Mouse (Mus musculus): ENCODE measurements at regions not wholly inside any gene's neighbourhood (a gene's known extent, or its start where the extent isn't known, plus 50 kb on each side); places are given as distances from the start of the nearest gene placed in this dataset.

DNA sequence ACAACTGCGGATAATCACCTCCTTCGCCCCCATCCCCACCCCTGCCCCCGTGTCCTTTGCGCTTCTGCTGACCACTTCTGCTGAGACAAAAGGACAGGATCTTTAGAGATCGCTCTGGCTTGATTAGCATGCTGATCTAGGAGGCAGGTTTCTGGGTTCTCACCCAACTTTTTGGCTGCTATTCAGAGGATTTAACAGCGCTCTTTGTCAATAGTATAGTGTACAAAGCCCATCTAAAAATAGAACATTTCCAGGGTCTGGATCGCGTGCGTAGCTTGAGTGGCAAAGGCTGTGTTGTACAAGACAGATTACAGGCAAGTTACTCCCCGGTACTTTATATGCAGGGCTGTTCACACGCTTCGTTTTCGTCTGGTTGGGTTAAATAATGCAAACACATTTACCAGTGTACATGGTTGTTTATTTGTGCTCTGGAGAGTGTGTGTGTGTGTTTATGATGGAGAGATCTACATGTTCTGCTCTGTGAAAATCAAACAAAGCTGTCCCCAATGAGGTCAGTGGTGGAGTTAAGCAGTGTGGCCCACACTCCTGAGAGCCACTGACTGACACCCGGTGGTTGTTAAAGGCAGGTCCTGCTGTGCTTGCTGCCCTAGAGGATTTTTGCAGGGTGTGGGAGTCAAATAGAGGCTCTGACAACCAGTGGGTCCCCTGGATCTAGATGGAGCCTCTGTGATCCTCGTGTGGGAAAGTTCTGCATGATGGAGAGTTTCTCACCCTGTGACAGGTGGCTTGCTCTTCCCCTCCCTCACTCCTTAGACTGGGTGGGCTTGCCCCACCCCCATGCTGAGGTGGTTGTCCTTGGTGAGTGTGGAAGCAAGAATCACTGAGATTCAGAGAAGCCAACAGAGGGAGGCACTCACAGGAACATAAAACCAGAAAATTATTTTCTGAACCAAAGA lies 146.5 kb upstream of the Jade1 start:
- TF ChIP-seq CTCF (IDR thresholded peaks at IDR 0.05; ENCODE audit: borderline replicate concordance, extremely low read depth, insufficient read depth, insufficient read length) (peak; percentile 6; the same call in 1 of the 2 replicates), POLR2A (IDR thresholded peaks at IDR 0.05; ENCODE audit: borderline replicate concordance, extremely low read depth, insufficient read depth, insufficient read length, poor library complexity, severe bottlenecking) (no peak)
- peak; percentile 91 for DNase-seq (ENCODE audit: low read depth)

DNA sequence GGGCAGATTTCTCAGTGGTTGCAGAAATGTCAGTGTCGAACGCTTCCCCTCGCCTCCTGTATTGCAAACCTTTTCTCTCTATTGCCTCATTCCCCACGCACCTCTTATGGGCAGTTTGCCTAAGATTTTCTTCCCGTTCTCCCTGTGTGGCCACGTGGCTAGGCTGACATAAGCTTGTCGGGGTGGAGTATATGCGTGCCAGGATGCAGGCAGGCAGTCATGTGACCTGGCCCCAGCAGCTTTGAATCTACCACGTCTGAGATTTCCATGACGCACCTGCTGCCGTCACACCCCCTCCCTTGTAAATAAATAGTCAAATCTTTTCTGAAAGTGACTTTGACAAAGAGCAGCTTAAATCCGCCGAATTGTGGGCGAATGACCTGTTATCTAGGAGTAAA lies 147.1 kb upstream of the Jade1 start:
- DNase-seq (ENCODE audit: low read depth), result peak; percentile 95
- TF ChIP-seq POLR2A (IDR thresholded peaks at IDR 0.05; ENCODE audit: borderline replicate concordance, extremely low read depth, insufficient read depth, insufficient read length, poor library complexity, severe bottlenecking) (0 out of 2 replicates have a peak, but pooled peaks have one; percentile 10), CTCF (IDR thresholded peaks at IDR 0.05; ENCODE audit: borderline replicate concordance, extremely low read depth, insufficient read depth, insufficient read length) (no peak)

DNA sequence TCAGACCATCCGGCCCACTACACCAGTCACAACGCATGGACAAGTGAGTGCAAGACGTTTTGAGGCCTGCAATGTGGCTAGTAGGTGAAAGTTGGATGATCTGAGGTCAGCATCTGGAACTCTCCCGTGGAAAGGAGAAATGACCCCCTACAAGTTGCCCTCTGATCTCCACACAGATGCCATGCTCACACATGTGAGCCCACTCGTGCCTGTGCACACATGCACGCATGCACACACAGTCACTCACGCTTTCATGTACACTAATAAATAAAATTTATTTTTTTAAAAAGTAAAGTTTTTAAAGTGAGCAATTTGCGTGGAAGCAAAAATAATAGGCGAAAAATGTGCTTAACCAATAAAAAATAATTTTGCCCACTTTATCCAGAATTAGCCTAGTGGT lies 147.5 kb upstream of the Jade1 start:
- TF ChIP-seq POLR2A (IDR thresholded peaks at IDR 0.05; ENCODE audit: borderline replicate concordance, extremely low read depth, insufficient read depth, insufficient read length, poor library complexity, severe bottlenecking) (no peak), CTCF (IDR thresholded peaks at IDR 0.05; ENCODE audit: borderline replicate concordance, extremely low read depth, insufficient read depth, insufficient read length) (no peak)
- DNase-seq (ENCODE audit: low read depth), result no peak

DNA sequence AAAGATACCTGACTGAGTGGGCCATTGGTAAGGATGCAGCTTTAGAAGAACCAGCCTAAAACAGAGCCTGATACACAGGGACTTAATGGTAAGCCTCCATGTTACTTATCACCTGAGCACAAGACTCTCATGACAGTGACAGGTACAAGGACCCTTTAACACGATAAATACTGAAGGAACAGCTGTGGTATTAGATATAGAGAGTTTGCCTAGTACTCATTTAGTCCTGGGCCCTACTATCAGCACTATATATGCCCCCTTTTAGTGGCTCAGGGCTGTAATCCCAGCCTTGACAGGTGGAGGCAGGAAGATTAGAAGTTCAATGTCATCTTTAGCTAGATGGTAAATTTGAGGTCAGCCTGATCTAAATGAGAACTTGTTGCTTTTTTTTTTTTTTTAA lies 148.0 kb upstream of the Jade1 start:
- no peak for DNase-seq (ENCODE audit: low read depth)
- TF ChIP-seq CTCF (IDR thresholded peaks at IDR 0.05; ENCODE audit: borderline replicate concordance, extremely low read depth, insufficient read depth, insufficient read length) (no peak), POLR2A (IDR thresholded peaks at IDR 0.05; ENCODE audit: borderline replicate concordance, extremely low read depth, insufficient read depth, insufficient read length, poor library complexity, severe bottlenecking) (no peak)

DNA sequence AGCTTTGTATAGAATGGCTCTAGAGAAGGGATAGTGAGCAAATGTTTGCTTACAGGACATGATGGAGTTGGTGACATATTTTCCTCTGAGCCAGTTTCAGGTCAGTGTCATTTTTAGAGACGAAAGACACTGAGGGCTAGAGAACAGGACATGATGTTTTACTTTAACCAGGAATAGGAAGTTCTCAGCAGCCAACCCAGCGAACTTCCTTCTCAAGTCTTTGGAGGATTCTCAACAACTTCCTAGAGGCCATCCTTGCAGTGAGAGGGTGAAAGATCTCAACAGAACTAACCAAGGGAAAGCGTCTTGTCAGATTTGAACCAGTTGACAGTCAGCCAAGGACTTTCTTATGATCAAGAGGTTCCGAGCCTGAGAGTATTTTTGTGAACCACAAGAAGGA lies 153.7 kb upstream of the Jade1 start:
- no peak for TF ChIP-seq POLR2A (IDR thresholded peaks at IDR 0.05; ENCODE audit: borderline replicate concordance, extremely low read depth, insufficient read depth, insufficient read length, poor library complexity, severe bottlenecking)
- TF ChIP-seq CTCF (IDR thresholded peaks at IDR 0.05; ENCODE audit: borderline replicate concordance, extremely low read depth, insufficient read depth, insufficient read length), result no peak

DNA sequence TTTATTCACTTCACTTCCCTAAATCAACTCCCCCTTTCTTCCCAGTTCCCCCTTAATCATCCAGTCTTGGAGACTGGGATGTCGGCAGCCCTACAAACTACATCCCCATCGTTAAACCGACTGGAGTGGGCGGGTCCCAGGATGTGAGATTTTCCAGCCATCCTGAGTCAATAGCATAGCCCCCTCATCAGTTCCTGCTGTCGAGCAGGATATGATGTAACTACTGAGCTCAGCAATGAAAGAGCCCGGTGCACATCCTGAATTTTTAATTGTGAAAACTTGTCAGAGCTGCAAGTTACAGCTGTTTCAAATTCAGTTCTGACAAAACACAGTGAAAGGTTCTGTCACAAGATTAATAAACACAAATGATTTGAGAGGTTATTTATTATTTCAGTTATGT lies 165.7 kb upstream of the Jade1 start:
- no peak for DNase-seq (ENCODE audit: low read depth)
- TF ChIP-seq POLR2A (IDR thresholded peaks at IDR 0.05; ENCODE audit: borderline replicate concordance, extremely low read depth, insufficient read depth, insufficient read length, poor library complexity, severe bottlenecking), result no peak

More for the DNA sequence above, 153.7 kb upstream of the Jade1 start:
- DNase-seq (ENCODE audit: low read depth), result no peak

DNA sequence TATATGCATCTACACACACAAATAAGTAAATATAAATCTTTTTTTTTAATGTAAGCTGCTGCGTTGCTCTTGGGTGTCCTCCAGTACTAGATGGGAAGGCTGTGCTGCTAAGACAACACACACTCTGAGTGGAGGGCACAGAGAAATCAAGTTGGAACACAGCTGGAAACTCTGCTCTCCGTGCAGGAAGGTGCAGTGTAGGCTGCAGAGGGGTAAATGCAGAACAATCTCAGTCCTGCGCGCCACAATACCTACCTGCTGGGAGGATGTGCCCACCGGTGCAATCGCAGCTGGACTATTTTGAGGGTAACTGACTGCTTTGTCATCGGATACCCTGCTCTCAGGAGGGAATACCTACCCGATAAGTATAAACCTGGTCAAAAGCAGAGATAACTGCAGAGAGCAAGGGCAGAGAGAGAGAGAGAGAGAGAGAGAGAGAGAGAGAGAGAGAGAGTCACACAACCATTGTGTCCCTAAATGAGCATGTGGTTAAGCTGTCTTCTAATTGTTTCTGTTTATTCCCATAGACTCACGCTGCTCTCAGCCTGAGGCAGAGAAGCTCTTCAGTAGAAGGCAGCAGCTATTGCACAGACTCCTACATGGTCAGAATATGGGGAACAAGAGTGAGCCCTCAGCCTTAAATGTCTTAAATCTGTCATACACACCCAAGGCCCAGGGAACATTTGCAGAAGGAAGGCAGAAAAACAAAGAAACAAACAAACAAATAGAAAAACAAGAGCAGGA lies 167.9 kb upstream of the Jade1 start:
- no peak for TF ChIP-seq POLR2A (IDR thresholded peaks at IDR 0.05; ENCODE audit: borderline replicate concordance, extremely low read depth, insufficient read depth, insufficient read length, poor library complexity, severe bottlenecking)
- no peak for TF ChIP-seq CTCF (IDR thresholded peaks at IDR 0.05; ENCODE audit: borderline replicate concordance, extremely low read depth, insufficient read depth, insufficient read length)
- no peak for DNase-seq (ENCODE audit: low read depth)

DNA sequence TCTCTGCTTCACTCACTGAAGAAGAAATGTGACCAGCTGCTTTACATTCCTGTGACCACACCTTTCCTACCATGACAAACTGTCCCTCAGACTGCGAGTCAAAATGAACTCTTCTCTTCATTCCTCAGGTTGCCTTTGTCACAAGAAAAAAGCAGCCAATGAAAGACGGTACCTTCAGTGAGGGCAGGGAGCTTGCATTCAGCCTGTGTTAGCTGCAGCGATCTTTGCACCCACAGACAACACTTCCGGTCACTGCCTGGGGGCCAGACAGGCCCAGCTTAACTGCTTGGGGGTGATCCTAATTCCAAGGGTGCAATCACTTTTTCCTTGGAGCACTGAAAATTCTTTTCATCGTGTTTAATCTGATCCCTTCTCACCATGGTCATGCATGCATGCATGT lies 169.2 kb upstream of the Jade1 start:
- DNase-seq (ENCODE audit: low read depth), result no peak
- no peak for TF ChIP-seq CTCF (IDR thresholded peaks at IDR 0.05; ENCODE audit: borderline replicate concordance, extremely low read depth, insufficient read depth, insufficient read length)
- no peak for TF ChIP-seq POLR2A (IDR thresholded peaks at IDR 0.05; ENCODE audit: borderline replicate concordance, extremely low read depth, insufficient read depth, insufficient read length, poor library complexity, severe bottlenecking)

DNA sequence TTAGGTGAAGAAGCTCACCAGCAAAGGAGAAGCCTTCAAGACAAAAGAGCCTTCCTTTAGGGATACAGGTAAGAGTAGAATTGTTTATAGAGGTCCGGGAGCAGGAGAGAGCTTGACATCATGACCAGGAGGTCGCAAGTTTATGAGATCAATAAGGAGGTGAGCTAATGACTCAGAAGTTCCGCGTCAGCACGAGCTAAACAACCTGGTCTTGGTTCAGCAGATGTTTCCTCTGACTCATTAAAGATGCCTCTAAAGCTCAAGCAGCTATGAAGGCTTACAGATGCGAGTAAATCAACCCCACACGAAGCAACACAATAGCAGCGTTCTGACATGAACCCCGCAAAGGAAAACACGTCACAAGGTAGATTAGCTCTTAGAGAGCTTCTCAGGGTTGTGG lies 171.1 kb upstream of the Jade1 start:
- DNase-seq (ENCODE audit: low read depth), result no peak
- TF ChIP-seq POLR2A (IDR thresholded peaks at IDR 0.05; ENCODE audit: borderline replicate concordance, extremely low read depth, insufficient read depth, insufficient read length, poor library complexity, severe bottlenecking), result no peak

DNA sequence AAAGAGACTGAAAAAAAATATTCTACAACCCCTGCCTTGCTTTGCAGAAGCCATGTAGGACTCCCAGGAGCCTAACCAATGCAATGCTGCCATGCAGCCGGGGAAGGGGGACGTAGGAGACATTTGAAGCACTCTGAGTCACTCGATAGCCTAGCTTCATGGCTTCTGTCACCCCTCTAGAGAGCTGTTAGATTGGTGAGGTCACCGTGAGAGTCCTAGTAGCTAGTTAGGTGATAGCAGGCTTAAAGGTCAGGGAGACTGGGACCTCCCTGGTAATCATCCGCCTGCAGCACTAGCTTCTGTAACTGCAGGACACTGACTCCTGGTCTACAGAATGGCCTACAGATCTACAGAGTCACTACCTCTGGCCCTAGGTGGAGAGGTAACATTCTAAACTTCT lies 177.0 kb upstream of the Jade1 start:
- TF ChIP-seq CTCF (IDR thresholded peaks at IDR 0.05; ENCODE audit: borderline replicate concordance, extremely low read depth, insufficient read depth, insufficient read length), result no peak
- TF ChIP-seq POLR2A (IDR thresholded peaks at IDR 0.05; ENCODE audit: borderline replicate concordance, extremely low read depth, insufficient read depth, insufficient read length, poor library complexity, severe bottlenecking), result no peak
- no peak for DNase-seq (ENCODE audit: low read depth)

DNA sequence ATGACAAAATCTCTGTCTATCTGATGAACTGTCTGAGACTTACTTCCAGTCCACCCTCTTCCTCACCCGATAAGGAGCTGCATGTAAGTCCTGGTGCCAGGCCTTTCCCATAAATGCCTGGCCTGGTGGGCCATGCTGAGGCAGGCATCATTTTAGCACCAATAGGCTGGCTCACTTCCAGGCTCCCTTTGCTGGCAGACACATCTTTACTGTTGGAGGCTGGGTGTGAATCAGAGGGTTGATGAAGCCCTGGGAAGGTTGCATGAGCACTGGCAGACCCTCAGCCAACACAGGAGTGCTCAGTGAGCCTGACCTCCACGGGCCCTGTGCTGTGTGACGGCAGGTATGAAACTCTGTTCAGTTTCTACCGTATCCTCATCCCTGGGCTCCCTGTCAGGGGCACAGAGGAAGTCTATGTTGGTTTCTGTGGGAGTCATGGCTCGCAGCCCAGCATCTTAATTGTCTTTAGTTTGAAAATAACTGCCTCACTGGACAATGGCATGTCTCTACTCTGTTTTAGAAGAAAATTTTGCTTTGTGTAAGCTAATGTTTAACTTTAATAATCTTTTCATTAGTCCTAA lies 177.6 kb upstream of the Jade1 start:
- TF ChIP-seq CTCF (IDR thresholded peaks at IDR 0.05; ENCODE audit: borderline replicate concordance, extremely low read depth, insufficient read depth, insufficient read length) (no peak), POLR2A (IDR thresholded peaks at IDR 0.05; ENCODE audit: borderline replicate concordance, extremely low read depth, insufficient read depth, insufficient read length, poor library complexity, severe bottlenecking) (no peak)
- peak; percentile 86 for DNase-seq (ENCODE audit: low read depth)

Measured in brain, embryonic 14.5 days (tissue).